Mouse (Mus musculus) olfactory bulb, adult 2 months (tissue): ENCODE data around the gene Sacs.

Source experiments
- CTCF ChIP-seq: fragments of 200-500 bp; IDR thresholded peaks from 2 replicates; pipeline ENCODE4 v1.5.1; 2012; ENCODE audit warnings: low read depth, mild to moderate bottlenecking, low read length, moderate library complexity; ENCODE audit not compliant: insufficient read depth
- POLR2A ChIP-seq: fragments of 200-500 bp; IDR thresholded peaks from 2 replicates; pipeline ENCODE4 v1.6.1; 2012; ENCODE audit warnings: mild to moderate bottlenecking, low read depth, low read length, moderate library complexity; ENCODE audit not compliant: insufficient read depth

DNA sequence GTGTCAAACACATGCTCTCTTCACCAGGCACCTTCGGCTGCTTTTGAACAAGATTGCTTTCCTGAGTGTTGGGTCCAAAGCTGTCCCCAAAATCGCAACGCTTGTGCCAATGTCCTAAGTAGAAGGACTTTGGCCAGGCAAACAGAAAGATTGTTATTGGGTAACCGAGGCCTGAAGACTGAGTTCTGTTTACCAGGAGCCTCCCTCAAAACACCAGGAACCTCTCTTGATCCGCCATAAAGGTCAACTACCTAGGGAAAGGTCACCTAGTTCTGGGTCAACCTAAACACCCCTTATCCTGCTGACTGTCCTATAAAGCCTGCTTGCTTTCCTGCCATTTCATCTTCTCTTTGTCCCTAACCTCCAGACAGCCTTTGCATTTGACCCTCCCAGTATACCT is 13.5 kb upstream of the Sacs start:
- TF ChIP-seq CTCF (no peak), POLR2A (no peak)
